Mouse (Mus musculus): ENCODE data around the gene Hmgb4.

The Hmgb4 gene

DNA sequence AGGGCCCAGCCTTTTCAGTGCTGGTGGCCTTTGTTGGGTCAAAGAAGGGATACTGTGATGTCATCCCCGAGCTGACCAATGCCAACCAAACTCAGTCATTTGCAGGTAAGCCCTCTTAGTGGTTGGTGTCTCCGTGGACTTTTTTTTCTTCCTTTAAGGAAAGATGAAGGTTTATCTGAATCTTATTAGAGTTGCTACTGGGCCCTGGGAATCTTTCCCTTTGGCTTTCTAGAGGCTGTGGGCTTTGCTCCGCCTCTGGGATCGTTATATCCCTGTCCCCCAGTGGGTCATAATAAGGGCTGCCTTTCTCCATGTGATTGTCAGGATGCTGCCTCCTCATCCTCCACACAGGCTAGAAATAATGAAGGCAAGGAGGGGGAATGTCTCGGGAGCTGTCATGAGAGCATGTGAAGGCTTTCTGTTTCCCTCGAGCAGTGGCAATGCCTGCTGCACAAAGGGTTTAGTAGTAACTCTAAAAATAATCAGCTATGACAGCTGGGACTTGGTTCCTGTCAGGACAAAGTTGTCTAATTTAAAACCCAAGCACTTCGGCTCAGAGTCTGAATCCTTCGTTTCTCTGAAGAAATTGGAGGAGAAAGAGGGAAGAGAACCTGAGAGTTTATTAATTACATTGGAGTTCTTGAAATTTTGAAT, at the start of gene Hmgb4:
Gene Hmgb4 (minus strand): TSS at position 51 of the 654 bp plus-strand sequence.
- no peak for DNase-seq (ENCODE audit: low read depth, low spot score)

- DNase-seq (ENCODE audit: low read depth, low spot score) = no peak
Observed at GRCm38 (mm10) chr4:128306011-128306410, 45.3 kb upstream of the Hmgb4 start.

DNA sequence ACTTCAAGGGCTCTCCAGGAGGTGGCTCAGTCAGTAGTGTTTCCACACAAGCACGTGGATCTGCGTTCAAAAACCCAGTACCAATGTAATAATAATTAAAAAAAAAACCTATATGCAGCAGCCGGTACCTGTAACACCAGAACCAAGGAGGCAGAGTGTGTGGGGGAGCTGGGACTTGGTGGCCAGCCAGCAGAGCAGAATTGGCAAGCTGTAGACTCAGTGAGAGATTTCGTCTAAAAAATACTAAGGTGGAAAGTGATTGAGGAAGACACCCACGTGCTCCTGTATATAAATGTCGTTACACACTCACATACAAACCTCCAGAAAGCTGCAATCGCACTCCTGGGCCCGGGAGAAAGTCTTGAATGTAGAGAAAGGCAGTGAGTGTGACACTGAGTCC, 43.3 kb upstream of the Hmgb4 start:
- no peak for DNase-seq (ENCODE audit: low read depth, low spot score)

- DNase-seq (ENCODE audit: low read depth, low spot score) = no peak
Observed at GRCm38 (mm10) chr4:128288095-128288494, 27.3 kb upstream of the Hmgb4 start.

DNA sequence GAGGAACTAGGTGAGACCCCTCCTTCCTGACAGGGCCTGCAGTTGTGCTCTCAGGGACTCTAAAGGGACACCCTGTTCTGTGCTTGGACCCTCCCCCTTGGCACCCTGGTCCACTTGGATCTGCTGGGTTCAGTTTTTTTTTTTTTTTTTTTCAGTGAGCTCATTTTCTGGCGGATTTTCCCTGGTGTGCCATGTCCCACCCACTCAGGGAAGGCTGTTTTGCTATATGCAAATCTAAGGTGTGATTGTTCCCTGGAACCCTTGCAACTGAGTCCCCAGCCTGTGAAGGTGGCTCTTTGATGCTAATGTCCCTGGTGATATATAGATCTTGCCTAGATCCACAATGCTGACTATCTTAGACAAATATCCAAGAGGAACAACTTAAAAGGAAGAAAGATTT, 24.3 kb upstream of the Hmgb4 start:
- DNase-seq (ENCODE audit: low read depth, low spot score) = no peak

GRCm38 (mm10) chr4:128275586-128275985, 14.8 kb upstream of the Hmgb4 start:
- no peak for DNase-seq (ENCODE audit: low read depth, low spot score)

GRCm38 (mm10) chr4:128275116-128275515, 14.4 kb upstream of the Hmgb4 start:
- no peak for DNase-seq (ENCODE audit: low read depth, low spot score)

- DNase-seq (ENCODE audit: low read depth, low spot score) = no peak
Observed at GRCm38 (mm10) chr4:128273146-128273545, 12.4 kb upstream of the Hmgb4 start.

- peak; percentile 36 for DNase-seq (ENCODE audit: low read depth, low spot score)
Observed at GRCm38 (mm10) chr4:128272501-128272900, 11.7 kb upstream of the Hmgb4 start.

GRCm38 (mm10) chr4:128270931-128271330, 10.2 kb upstream of the Hmgb4 start:
- no peak for DNase-seq (ENCODE audit: low read depth, low spot score)

GRCm38 (mm10) chr4:128270177-128270576, 9.4 kb upstream of the Hmgb4 start:
- DNase-seq (ENCODE audit: low read depth, low spot score) = no peak

GRCm38 (mm10) chr4:128269261-128269875, 8.6 kb upstream of the Hmgb4 start:
- no peak for DNase-seq (ENCODE audit: low read depth, low spot score)

DNA sequence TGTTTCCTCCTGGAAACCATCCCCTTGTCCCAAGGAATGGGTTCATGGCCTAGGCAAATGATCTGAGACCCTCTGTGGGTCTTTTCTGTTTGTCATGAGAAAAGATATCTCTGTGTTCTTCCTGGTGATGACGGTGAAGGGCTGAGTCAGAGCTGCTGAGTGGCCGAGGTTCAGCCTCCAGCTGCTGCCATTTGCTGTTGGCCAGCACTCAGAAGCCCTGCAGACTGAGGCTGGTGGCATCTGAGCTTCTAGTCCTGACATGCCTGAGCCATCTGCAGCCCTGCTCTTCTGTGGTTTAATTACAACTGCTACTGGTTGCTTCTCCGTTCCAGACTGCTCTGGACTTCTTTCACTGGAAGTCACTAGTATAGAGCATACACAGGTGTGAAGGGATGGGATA, 4.6 kb upstream of the Hmgb4 start:
- DNase-seq (ENCODE audit: low read depth, low spot score) = no peak

GRCm38 (mm10) chr4:128264491-128264890, 3.7 kb upstream of the Hmgb4 start:
- no peak for DNase-seq (ENCODE audit: low read depth, low spot score)

GRCm38 (mm10) chr4:128259211-128259610, 1.5 kb downstream of the Hmgb4 start:
- no peak for DNase-seq (ENCODE audit: low read depth, low spot score)

DNA sequence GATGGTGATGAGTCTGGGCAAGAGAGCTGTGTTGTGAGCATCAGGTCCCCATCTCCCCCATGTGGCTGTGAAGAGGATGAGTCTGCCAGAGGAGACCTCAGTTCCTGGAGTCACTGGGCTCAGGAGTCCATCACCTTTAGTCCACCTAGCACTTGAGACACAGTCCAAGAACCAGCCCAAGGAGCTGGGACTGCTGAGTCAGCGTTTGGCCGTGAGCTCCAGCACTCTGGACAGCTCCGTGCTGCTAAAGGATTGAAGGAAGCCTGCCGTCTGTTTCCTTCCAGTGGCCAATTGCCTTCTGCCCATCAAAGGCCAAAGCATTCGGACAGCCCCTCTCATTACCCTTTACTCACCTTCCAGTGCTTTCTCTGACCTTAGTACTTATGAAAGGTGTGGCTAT, 12.1 kb downstream of the Hmgb4 start:
- DNase-seq (ENCODE audit: low read depth, low spot score) = no peak

- no peak for DNase-seq (ENCODE audit: low read depth, low spot score)
Observed at GRCm38 (mm10) chr4:128245201-128245600, 15.6 kb downstream of the Hmgb4 start.

DNA sequence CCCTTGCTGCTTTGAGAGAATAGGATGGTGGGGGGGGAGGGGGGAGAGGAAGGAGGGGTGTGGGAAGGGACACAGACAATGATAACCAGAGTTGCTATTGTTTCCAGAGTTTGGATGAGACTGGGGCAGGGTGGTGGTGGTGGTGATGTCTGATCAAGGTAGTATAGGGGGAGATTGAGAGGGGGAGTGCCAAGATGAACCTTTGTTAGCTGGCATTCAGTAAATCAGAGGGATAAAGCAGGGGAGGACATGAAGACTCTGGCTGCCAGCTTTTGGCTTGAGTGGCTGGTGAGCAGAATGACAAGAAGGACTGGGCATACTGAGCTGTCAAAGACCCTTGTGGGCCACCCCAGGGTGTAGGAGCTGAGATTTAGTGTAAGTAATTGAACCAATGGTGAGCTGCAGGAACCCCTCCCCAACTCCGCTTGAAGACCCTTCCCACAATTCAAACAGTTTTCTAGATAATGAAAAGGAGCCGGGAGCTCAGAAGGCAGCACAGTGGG, 18.9 kb downstream of the Hmgb4 start:
- no peak for DNase-seq (ENCODE audit: low read depth, low spot score)

- DNase-seq (ENCODE audit: low read depth, low spot score) = no peak
Observed at GRCm38 (mm10) chr4:128241075-128241853, 19.5 kb downstream of the Hmgb4 start.

GRCm38 (mm10) chr4:128239113-128239512, 21.6 kb downstream of the Hmgb4 start:
- DNase-seq (ENCODE audit: low read depth, low spot score) = no peak

GRCm38 (mm10) chr4:128233458-128233857, 27.3 kb downstream of the Hmgb4 start:
- DNase-seq (ENCODE audit: low read depth, low spot score) = no peak
